In the genomic region with DNA sequence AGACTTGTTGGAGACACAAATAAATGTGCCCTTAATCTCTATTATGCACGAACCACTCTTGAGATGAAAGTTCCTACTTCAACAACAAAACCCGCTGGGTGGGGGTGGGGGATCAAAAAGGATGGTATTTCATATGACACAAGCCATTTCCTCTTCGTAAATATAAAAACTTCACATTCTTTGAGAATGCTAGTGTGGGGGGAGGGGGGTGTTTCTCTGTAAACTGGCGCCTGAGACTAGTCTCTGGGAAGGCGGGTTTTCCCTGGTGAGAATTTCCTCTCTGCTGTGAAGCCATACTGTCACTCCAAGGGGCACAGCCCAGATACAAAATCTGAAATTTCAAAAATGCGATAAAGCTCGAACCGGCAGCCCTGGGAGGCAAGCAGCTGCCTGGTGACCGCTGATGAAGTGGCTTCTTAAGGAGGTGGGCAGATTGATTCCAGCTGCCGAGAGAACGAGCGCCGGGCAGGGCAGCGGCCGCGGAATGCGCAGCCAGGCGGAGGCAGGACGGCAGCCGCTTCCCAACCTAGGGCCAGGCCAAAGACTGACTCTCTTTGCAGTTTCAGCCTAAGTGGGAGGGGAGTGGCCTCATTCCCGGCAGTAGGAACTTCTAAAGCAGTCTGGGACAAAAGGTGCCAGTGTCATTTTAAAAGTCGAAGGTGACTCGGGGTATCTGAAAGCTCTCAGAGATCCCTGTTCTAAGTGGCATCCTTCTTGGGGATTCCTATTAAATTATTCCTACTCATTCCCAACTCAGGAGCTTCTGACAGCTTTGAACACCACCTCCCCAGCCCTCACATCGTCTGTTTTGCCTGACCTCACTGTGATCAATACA, we compare ENCODE assay signal across 8 mouse cellular contexts. TPM values are rescaled to one million over a fixed set of nuclear protein-coding genes. Genes with fewer than 3 reads are reported as not detected.
DNase-seq lines count a peak whose midpoint lies in the region; ATAC-seq and TF ChIP-seq lines count a peak whose summit lies in the region.

No protein-coding gene starts in this region.

- no peak overlapping the region for H3K27ac ChIP-seq in embryonic facial prominence, embryonic 13.5 days
- peak overlapping the region; percentile 94 to 96 for H3K27ac ChIP-seq in heart, embryonic 14.5 days (replicated peaks in 1 of 2; ENCODE audit: control insufficient read depth in 1 of 2, insufficient read depth in 1 of 2, low read depth in 2 of 2, low read length in 2 of 2)
- H3K27ac ChIP-seq in kidney, postnatal 0 days: peak overlapping the region; percentile 75
- H3K27ac ChIP-seq in stomach, embryonic 15.5 days: peak overlapping the region; percentile 59; the same call in 1 of the 2 replicates

- DNase-seq in cerebellum, postnatal 25 days: peak; percentile 12 to 14
- no peak for DNase-seq in cerebellum, adult 9-10 months
- DNase-seq in kidney, postnatal 0 days (ENCODE audit: low spot score): peak; percentile 82
- peak; percentile 80 for DNase-seq in lung, postnatal 36 days
- no peak for DNase-seq in thymus, postnatal 25 days

- H3K4me2 ChIP-seq in embryonic facial prominence, embryonic 13.5 days: peak overlapping the region; percentile 95
- peak overlapping the region; percentile 76 for H3K4me2 ChIP-seq in heart, embryonic 14.5 days (ENCODE audit: low read length)
- peak overlapping the region; percentile 96 for H3K4me2 ChIP-seq in kidney, postnatal 0 days (ENCODE audit: low read length)
- H3K4me2 ChIP-seq in stomach, embryonic 15.5 days: peak overlapping the region; percentile 97

- no peaks in the 10 kb centered on the region for H3K36me3 ChIP-seq in embryonic facial prominence, embryonic 13.5 days
- no peaks in the 10 kb centered on the region for H3K36me3 ChIP-seq in heart, embryonic 14.5 days (ENCODE audit: control insufficient read depth, insufficient read depth, low read length)
- no peaks in the 10 kb centered on the region for H3K36me3 ChIP-seq in kidney, postnatal 0 days (ENCODE audit: insufficient read depth, low read length)
- no peaks in the 10 kb centered on the region for H3K36me3 ChIP-seq in stomach, embryonic 15.5 days

- TF ChIP-seq CTCF in kidney, postnatal 0 days (IDR thresholded peaks at IDR 0.05; ENCODE audit: low read depth): 0 out of 2 replicates have a peak, but pooled peaks have one; percentile 18

- peak overlapping the region; percentile 66 for H3K9ac ChIP-seq in embryonic facial prominence, embryonic 13.5 days
- peak overlapping the region; percentile 91 for H3K9ac ChIP-seq in heart, embryonic 14.5 days (ENCODE audit: low read length)
- H3K9ac ChIP-seq in kidney, postnatal 0 days (ENCODE audit: low read depth, low read length): peak overlapping the region; percentile 68
- no peak overlapping the region for H3K9ac ChIP-seq in stomach, embryonic 15.5 days

- under 1% methylated on average over 24 of the region's 24 CpGs for WGBS in embryonic facial prominence, embryonic 13.5 days
- under 1% methylated on average over 24 of the region's 24 CpGs for WGBS in heart, embryonic 14.5 days
- WGBS in kidney, postnatal 0 days: under 1% methylated on average over 24 of the region's 24 CpGs
- 2% methylated on average over 24 of the region's 24 CpGs for WGBS in stomach, embryonic 15.5 days

- H3K27me3 ChIP-seq in embryonic facial prominence, embryonic 13.5 days: peaks cover 13% of the 10 kb centered on the region
- no peaks in the 10 kb centered on the region for H3K27me3 ChIP-seq in heart, embryonic 14.5 days (ENCODE audit: control insufficient read depth, insufficient read depth, low read length)
- no peaks in the 10 kb centered on the region for H3K27me3 ChIP-seq in kidney, postnatal 0 days (ENCODE audit: insufficient read depth, low read length)
- H3K27me3 ChIP-seq in stomach, embryonic 15.5 days (replicated peaks): no peaks in the 10 kb centered on the region

- ATAC-seq in embryonic facial prominence, embryonic 13.5 days (ENCODE audit: insufficient number of reproducible peaks, insufficient read depth, low FRiP score, low TSS enrichment, low read depth): no peak
- ATAC-seq in heart, embryonic 14.5 days (ENCODE audit: insufficient number of reproducible peaks, insufficient read depth, low FRiP score, low read depth): 0 out of 2 replicates have a peak, but pooled peaks have one; percentile 43
- peak; percentile 40; the same call in 1 of the 2 replicates for ATAC-seq in kidney, postnatal 0 days (replicated peaks; ENCODE audit: low FRiP score, low read depth)
- ATAC-seq in stomach, embryonic 15.5 days (ENCODE audit: insufficient read depth, low FRiP score, low read depth): peak; percentile 60; the same call in 1 of the 2 replicates

- peaks cover 25% of the 10 kb centered on the region for H3K4me1 ChIP-seq in embryonic facial prominence, embryonic 13.5 days
- peaks cover 0 to 14% of the 10 kb centered on the region in 2 experiments; a peak in 3 of 4 replicates for H3K4me1 ChIP-seq in heart, embryonic 14.5 days (ENCODE audit: control insufficient read depth in 2 of 2, insufficient read depth in 2 of 2, low read length in 2 of 2)
- H3K4me1 ChIP-seq in kidney, postnatal 0 days (replicated peaks; ENCODE audit: insufficient read depth, low read length): peaks cover 11% of the 10 kb centered on the region
- H3K4me1 ChIP-seq in stomach, embryonic 15.5 days: peaks cover 21% of the 10 kb centered on the region

- peak overlapping the region; percentile 60 for H3K4me3 ChIP-seq in embryonic facial prominence, embryonic 13.5 days
- H3K4me3 ChIP-seq in heart, embryonic 14.5 days (ENCODE audit: control insufficient read depth in 1 of 2, insufficient read depth in 1 of 2, low read depth in 1 of 2, low read length in 2 of 2): peak overlapping the region; percentile 68 to 81
- H3K4me3 ChIP-seq in kidney, postnatal 0 days (replicated peaks; ENCODE audit: low read depth, low read length): peak overlapping the region; percentile 68
- H3K4me3 ChIP-seq in stomach, embryonic 15.5 days (replicated peaks): peak overlapping the region; percentile 58

- H3K9me3 ChIP-seq in embryonic facial prominence, embryonic 13.5 days: no peaks in the 10 kb centered on the region
- H3K9me3 ChIP-seq in heart, embryonic 14.5 days (ENCODE audit: control insufficient read depth, low read length): no peaks in the 10 kb centered on the region
- no peaks in the 10 kb centered on the region for H3K9me3 ChIP-seq in kidney, postnatal 0 days (replicated peaks; ENCODE audit: low read length)
- no peaks in the 10 kb centered on the region for H3K9me3 ChIP-seq in stomach, embryonic 15.5 days

RNA-seq across cellular contexts. Expression of gene Prkg1, which starts 2.2 kb away (rescaled TPM):
- polyA plus RNA-seq in embryonic facial prominence, embryonic 13.5 days (2015; fragmentation: Nextera tagmentation; extraction: Ambion mirVana): 9.1 and 11.0 TPM in 2 replicates
- 8.0 and 9.6 TPM in 2 replicates for polyA plus RNA-seq in heart, embryonic 14.5 days (2014; fragmentation: Nextera tagmentation; extraction: Ambion mirVana)
- polyA plus RNA-seq in kidney, postnatal 0 days (2015; fragmentation: Nextera tagmentation; extraction: Ambion mirVana): 2.3 and 2.8 TPM in 2 replicates
- 10.0 and 10.5 TPM in 2 replicates for polyA plus RNA-seq in stomach, embryonic 15.5 days (2015; fragmentation: Nextera tagmentation; extraction: Ambion mirVana)

Comparison
In these comparisons a context has a peak if more than half of its experiments do, and no peak if none do; other contexts are left out.
1. DNase-seq: peak in cerebellum, postnatal 25 days (2 of 2), kidney, postnatal 0 days (single experiment) and lung, postnatal 36 days (single experiment); none in cerebellum, adult 9-10 months (single experiment) and thymus, postnatal 25 days (single experiment).
2. Peak in every context shown above with its lines, with median percentiles within 50 percentile points of each other: H3K4me2 ChIP-seq and H3K4me3 ChIP-seq.